Mouse (Mus musculus): ENCODE measurements at regions not wholly inside any gene's neighbourhood (a gene's known extent, or its start where the extent isn't known, plus 50 kb on each side); places are given as distances from the start of the nearest gene placed in this dataset.

DNA sequence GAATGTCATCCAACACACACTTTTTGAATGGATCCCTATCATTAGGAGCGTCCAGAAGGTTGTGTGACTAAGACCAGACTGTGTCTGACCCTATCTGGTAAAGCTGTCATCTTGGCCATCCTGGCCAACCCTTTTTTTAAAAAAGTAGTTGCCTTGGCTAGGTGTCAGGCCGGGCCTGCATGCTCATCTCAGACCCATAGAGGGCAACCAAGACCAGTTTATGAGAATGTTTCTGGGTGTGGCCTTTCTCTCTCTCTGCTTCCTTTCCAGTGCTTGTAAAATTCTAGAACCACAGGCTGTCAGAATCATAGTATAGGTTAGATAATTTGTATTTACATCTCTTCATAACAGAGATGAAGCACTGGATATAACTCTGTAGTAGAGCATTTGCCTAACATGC is 62.8 kb upstream of the Las1l start:
- in situ Hi-C loops (cut with MboI, MseI), result loop anchor here (10.0 to 25.0 kb wide), 2 partner anchors 315 to 843 kb away; no protein-coding TSS in a partner anchor

DNA sequence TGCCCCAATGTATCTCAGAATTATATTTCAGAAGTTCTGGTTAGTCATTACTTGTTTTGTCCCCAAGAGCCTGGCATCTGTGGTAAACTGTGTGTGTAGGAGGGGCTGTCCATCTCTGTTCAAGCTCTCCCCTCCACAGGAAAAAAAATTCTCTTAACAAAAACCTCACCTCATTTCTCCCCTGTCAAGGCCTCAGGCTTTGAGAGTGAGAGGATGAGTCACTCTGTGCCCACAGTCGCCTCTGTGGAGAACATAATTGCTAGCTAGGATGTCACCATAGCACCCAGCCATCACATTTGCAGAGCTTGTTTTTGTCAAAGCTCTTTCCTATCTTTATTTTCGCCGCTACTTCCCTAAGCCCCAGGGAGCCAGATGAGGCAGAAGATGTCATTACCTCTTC is 63.6 kb upstream of the Las1l start:
- in situ Hi-C loops (cut with MboI, MseI), result loop anchor here (5.0 to 25.0 kb wide), 2 partner anchors 77 to 842 kb away; partner anchors contain the start of gene Msn

DNA sequence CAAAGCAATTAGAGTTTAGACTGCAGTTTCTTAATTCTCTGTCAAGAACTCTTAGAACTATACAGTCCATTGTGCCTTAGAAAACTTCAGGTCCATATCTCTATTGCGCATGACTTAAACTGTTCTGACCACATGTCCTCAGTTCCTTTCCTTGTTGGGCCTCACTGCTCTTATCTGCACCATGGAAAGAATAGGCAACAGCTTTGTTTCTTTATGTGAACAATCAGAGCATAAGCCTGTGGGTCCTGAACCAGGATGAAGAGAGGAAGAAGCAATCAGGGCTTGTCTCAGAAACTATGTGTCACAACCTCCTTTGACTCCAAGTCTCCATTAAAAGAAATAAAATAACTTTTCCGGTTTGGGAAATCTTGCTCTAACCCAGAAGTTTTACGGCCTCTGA is 68.6 kb upstream of the Las1l start:
- in situ Hi-C loops (cut with MboI, MseI), result no loop called here

DNA sequence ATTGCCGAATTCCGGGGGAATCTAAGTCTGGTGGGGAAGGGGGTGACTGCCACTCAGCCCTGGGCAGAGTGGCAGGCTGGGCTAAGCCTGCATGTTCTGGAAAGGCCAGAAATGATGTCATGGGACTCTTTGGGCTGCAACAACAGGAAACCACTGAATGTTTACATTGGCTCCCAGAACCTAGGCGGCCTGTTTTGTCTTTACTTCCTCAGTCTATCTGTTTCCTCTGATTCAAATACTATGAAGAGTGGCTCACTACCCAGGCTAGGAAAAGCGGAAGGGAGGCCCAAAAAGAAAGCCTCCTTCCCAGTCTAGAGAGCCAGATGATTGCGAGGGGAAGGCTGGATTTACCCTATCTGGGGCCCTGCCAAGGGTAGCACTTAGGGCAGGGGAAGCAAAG is 69.1 kb upstream of the Las1l start:
- in situ Hi-C loops (cut with MboI, MseI), result no loop called here

DNA sequence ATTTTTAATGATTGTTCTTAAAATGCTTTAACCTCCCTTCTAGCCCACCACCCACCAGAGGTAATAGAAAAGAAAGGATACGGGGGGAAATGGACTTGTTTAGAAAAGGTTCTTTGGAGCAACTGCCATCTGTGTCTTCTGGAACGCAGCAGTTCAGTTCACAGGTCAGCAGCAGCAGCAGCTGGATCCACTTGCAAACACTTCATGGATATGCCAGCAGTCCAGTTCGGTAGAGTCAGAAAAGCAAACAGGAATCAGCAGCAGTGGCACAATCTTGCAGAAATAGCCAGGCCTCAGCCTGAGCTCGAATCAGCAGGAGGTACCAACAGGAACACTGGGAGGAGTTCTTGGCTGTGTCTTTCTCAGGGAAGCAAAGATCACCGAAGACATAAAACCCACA is 64.3 kb upstream of the Msn start:
- in situ Hi-C loops (cut with MboI, MseI), result no loop called here

DNA sequence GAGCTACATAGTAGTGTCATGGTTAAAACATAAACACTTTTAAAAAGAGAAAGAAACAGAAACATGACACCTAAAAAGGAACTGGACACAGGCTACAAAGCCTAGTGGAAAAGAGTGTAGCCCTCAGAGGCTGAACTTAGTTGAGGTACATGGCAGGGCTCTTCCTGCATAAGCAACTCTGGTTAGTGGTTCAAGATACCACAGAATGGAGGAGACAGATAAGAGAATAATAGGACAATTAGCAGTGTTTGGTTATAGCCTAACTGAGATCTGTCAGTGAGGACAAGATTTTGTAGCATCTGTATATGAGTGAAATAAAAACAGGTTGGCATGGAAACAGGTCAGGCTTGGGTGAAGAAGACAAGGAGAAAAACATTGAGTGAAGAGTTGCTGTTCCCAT is 60.5 kb upstream of the Msn start:
- in situ Hi-C loops (cut with MboI, MseI), result no loop called here

DNA sequence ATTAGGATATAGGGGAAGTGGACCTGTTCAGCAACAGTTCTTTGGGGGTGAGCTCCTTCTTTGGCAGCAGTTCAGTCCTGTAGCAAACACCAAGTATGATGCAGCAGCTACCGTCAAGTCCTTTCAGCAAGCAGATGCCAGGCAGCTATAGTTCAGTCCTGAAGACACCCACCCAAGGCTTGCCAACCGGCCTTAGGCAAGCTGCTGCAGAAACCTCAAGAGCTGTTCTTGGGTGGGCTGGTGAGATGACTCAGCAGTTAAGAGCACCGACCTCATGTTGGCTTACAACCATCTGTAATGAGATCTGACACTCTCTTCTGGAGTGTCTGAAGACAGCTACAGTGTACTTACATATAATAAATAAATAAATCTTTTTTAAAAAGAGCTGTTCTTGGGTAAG is 53.6 kb upstream of the Msn start:
- in situ Hi-C loops (cut with MboI, MseI), result no loop called here
